Mouse (Mus musculus) frontal cortex, postnatal 25 days (tissue): ENCODE data around the gene Elobl.
"Not testable (repeated sequence)": the region's sequence is repeated elsewhere in the genome, so short reads cannot be mapped to it uniquely, and the experiment has no call there.

Source experiments
- DNase-seq, 2 experiments: peaks; one replicate each; pipeline ENCODE4 v3.0.0; 2022; ENCODE audit warnings: low spot score in 2 of 2

Gene Elobl

DNA sequence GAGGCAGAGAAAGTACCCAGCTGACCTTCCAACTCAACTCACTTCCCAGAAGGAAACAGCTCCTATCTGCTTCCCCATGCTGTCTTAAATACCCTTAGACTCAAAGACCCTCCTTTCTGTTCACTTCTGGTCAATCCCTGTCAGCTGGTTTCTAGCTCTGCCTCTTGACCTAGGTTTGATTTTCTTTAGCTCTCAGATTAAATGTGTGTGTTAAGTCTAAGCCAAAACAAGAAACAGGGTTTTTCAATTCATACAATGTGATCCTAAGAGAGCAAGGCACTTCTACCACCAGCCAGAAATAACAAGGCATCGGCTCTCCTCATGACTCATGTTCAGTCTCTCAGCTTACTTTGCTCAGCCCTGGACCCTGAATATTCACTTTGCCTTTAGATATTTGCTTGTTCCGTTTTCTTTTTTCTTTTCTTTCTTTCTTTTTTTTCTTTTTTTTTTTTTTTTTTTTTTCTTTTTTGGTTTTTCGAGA, at the start of gene Elobl:
Gene Elobl (minus strand): TSS at position 51 of the 481 bp plus-strand sequence.
- no peak for DNase-seq

DNA sequence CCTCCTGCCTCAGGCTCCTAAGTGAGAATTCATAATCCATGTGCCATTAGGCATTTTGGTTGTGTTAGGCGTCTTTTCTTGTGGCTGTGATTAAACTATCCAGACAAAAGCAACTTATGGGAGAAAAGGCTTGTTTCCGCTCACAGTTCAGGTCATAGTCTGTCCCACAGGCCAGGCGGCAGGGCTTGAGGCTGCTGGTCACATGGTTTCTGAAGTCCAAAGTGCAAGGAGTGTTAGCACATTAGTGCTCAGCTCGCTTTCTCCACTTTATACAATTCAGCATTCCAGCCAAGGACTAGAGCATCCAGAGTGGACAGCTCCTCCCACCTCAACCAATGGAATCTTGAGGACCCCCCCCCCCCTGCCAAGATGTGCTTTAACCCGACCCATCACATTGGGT, 45.5 kb upstream of the Elobl start:
- no peak for DNase-seq

DNA sequence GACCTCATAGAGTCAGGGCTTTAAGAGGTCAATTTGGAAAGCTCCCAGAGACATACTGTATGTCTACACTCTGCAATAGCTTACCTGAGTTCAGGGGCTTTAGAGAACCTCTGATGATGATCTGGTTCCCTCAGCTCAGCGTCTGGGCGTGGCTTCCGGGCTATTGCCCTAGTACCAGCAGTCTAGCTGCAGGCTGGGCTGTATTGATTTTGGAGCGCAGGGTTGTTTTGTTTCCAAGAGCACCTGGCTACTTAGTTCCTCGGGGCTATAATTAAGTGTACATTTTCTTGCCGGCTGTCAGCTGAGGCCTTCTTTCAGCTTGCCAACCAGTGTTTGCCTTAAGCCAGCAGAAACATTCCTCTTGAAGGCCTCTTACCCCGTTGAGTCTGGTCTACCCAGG, 42.8 kb upstream of the Elobl start:
- no peak for DNase-seq

DNA sequence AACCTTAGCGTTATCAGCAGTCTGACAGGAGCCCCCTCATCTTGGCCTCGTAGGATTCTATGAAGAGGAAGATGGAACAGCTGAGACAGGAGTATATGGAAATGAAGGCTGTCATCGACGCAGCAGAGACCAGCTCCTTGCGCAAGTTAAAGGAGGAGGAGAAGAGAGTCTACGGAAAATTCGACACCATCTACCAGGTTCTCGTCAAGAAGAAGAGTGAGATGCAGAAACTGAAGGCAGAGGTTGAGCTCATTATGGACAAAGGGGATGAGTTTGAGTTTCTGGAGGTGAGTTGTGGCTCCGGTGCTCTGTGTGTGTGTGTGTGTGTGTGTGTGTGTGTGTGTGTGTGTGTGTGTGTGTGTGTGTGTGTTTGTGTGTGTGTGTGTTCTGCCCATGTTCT, 42.3 kb upstream of the Elobl start:
- DNase-seq = no peak

DNA sequence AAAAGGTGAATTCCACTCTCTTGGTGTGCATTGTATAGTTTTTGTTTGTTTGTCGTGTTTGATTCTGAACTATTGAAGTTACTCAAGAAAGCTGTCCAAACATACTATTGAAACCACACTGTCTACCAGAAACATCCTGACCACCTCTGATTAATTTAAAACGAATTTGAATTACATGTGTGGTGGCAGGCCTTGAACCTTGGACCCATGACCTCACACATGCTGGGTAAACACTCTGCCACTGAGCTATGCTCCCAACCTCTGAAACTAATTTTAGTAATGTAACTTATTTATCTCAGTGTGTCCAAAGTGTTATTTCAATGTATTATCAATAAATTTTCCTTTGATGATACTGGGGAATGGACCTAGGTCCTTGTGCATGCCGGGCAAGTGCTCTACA, 40.9 kb upstream of the Elobl start:
- DNase-seq = no peak

DNA sequence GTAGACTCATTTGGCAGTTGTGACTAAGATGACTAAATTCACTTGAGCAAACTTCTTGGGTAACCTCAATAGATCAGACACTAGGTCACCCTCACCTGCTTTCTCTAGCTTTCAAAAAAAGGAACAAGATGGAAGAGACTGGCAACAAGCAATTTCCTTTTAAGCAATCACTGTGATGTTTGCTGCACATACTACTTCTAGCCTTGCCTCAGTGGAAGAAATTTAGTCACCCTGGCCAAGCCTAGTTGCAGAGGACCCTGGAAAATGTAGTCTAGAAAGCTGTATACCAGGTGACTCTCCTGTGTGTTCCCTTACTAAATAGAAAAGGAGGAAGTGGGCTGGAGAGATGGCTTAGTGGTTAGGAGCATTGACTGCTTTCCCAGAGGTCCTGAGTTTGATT, 39.7 kb upstream of the Elobl start:
- no peak for DNase-seq

DNA sequence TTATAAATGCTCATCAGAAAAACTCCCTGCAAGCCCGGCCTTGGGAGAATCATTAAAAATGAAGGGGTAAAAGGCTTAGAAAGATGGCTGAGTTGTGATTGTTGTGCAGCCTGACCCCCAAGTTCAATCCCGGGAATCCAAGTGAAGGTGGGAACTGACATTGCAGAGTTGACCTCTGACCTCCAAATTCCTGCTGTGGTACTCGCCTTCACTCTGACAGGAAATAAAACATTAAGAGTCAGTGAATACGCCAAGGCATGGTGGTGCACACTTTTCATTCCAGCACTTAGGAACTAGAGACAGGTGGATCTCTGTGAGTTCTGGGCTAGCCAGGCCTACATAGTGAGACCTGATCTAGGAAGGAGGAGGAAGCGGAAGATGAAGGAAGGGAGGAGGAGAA, 38.7 kb upstream of the Elobl start:
- DNase-seq = no peak

DNA sequence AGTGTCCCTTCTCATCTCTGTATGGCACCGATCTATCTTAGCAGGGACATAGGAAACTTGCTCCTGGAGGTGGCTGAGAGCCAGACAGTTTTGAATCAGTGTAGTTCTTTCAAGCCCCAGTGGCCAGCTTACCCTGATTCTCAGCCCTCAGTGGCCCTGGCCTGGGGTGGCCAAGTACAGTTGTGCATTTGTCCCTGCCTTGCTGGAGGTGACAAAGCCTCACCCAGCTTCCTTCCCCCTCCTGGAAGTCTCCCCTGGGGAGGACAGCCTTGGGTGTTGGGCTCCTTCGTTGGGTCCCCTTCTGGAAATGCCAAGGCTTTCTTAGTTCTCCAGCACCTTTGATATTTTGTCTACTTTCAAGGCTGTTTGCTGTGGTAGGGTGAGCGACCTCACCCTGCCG, 37.0 kb upstream of the Elobl start:
- no peak for DNase-seq

DNA sequence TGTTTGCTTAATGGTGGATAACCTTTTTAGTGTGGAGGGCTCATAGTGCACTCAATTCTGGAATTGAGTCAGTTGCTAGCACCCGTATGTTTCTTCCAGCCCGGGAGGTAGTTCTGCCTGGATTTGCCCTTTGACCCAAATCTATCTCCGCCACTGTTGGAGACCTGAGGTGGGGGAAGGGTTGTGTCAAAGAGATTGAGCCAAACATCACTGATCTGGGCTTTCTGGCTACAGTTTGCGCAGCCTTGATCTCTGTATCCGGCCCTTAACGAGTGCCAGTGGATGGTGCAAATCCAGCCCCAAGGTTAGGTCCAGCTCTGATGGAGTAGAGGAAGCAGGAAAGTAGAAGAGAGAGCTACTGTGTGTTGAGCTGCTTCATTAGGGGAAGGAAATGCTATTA, 36.3 kb upstream of the Elobl start:
- no peak for DNase-seq

DNA sequence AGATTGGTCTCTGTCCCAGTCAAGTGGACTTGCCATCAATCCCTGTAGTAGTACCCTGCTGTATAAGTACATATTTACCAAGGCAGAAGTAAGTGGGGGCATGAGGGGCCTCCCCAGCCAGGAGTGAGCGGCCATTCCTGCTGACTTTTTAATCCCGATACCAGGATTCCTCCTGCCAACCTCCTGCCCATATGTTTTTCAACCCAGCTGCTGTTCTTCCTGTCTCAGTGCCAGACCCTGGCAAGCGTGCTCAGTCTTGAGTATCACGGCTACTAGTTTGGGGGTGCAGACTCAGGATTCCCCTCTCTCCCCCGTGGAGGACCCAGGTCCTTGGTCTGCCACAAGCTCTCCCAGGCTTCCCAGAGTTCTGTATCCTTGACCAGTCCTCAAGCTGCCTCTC, 35.9 kb upstream of the Elobl start:
- no peak for DNase-seq

DNA sequence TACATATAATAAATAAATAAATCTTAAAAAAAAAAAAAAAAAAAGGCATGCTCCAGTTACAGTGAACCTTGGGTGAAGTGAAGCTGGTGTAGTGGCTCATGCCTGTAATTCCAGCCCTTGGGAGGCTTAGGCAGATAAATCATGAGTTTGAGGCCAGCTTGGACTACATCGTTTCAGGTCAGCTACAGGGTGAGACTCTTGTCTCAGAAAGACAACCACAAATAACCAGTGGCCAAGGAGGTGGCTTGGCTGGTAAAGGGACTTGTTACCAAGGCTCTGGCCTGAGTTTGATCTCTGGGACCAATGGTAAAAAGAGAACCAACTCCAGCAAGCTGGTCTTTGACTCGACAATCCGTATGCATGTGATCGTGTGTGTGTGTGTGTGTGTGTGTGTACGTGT, 35.3 kb upstream of the Elobl start:
- DNase-seq = no peak

DNA sequence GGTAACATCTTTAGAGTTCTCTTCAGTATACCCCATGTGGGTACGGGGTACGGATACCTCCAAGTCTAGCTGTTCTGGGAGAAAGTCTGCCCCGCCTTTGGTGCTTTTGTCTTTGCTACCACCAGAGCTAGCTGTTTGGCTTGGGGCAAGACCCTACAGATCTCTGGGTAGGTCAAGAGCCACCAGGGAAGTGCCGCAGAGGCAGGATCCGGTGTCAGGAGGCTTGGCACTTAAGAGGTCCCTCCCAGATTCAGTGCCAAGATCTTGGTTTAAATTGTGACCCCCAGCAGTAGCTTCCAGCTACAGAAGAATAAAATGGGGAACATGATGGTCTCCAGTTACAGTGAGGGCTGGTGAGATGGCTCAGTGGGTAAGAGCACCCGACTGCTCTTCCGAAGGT, 34.8 kb upstream of the Elobl start:
- DNase-seq = no peak

DNA sequence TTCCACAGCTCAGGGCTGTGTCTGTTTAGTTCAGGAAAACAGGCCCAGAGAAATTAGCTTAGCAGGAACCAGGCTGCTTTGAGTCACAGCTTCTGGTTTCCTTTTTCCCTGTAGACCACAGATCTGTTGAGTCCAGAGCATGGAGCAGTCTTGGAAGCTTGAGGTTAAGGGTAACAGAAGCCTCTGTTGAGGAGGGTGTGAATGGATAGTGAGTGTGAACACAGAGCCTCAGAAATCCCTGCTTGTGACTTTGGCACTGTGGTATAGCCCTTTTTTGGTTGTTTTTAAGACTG, 33.7 kb upstream of the Elobl start:
- DNase-seq = no peak

DNA sequence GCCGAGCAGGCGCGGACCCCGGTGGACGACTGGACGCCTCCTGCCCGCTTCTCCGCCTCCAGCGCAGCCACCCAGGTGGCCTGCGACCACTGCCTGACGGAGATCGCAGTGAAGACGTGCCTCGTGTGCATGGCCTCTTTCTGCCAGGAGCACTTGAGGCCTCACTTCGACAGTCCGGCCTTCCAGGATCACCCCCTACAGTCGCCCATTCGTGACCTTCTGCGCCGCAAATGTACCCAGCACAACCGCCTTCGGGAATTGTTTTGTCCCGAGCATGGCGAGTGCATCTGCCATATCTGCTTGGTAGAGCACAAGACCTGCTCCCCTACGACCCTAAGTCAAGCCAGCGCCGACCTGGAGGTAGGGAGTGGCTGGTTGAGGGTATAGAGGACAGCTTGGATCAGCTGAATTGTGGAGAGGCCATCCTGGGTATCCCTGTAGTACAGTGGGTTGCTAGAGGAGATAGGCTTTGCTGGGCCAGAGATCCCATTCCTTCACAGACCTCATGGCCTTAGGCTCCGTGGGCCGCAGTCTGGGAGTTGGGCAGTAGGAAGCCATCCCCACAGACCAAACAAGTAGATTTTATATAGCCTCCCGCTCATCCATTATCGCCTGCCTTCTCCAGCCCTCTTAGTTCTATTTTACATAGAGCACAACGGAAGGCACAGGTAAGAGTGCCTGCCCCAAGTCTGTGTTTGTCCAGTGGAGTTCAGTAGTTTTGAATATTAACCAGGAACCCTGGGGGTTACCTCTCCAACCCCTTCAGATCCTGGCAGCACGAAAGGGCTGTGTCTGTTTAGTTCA, 33.2 kb upstream of the Elobl start:
- DNase-seq = no peak

DNA sequence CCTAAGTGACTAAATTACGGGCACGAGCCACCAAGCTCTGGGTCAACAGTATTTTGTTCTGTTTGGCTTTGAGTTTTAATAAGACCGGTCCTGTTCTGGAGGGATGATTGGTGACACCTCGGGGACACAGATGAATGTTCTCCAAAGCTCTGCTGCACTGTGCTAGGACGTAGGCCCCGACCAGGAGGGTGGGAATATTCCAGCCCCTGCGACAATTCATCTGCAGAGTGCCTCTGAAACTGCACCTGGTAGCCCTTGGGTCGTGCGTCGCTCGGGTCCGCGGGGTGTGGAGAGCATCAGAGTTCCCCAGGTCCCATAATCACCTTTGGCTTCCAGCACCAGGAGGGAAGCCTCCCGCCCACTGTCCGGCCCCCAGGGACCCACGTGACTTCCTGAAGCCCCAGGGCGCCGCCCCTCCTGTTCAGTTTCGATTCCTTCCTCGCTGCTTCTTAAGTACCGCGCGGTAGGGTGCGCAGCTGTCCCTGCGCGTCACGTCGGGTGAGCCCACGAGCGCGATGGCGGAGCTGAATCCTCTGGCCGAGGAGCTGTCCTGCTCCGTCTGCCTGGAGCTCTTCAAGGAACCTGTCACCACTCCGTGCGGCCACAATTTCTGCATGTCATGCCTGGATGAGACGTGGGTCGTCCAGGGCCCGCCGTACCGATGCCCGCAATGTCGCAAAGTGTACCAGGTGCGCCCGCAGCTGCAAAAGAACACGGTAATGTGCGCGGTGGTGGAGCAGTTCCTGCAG, 32.4 kb upstream of the Elobl start, which contains the start of gene Trim25:
Gene Trim25 (plus strand): TSS at position 403 of the 749 bp plus-strand sequence.
- DNase-seq = peak in 1 of 2 experiments; percentile 25

DNA sequence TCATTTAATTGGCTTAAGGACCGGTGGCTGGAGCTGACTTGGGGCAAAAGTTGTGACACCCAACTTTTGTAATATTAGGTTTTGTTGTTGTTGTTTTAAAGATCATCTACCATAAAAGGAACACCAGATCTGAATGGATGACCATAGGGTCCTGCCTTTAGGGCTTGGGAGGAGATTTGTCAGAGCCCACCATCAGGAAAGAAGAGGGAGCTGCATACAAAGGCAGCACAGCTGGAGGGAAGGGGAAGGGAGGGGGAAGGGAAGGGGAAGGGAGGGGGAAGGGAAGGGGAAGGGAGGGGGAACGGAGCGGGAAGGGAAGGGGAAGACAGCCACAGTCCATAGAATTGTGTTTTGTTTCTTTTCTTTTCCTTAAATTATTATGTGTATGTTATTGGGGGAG, 31.7 kb upstream of the Elobl start:
- no peak for DNase-seq

DNA sequence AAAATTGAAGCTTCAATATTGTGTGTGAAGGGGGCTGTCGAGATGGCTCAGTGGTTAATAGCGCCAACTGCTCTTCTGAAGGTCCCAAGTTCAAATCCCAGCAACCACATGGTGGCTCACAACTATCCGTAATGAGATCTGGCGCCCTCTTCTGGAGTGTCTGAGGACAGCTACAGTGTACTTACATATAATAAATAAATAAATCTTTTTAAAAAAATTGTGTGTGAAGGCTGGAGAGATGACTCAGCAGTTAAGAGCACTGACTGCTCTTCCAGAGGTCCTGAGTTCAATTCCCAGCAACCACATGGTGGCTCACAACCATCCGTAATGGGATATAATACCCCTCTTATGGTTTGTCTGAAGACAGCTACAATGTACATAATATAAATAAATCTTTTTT, 30.6 kb upstream of the Elobl start:
- not testable (repeated sequence) for DNase-seq

DNA sequence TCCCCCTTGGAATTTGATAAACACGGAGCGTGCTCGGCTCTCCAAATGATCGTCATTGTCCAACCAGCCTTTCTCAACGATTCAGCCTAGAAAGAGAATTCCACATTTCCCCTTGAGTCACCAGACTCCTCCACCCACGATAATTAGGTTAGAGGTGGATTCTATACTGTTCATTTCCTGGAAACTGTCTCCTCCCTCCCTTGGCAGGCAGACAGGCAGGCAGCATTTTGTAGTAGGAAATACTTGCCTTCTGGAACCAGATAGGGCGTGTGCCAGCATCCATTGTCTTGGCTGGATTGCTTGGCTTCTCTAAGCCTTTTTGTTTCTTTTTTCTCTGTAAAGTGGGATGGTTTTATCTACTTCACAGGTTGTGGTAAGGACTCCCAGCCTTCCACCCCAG, 29.7 kb upstream of the Elobl start:
- DNase-seq = no peak

DNA sequence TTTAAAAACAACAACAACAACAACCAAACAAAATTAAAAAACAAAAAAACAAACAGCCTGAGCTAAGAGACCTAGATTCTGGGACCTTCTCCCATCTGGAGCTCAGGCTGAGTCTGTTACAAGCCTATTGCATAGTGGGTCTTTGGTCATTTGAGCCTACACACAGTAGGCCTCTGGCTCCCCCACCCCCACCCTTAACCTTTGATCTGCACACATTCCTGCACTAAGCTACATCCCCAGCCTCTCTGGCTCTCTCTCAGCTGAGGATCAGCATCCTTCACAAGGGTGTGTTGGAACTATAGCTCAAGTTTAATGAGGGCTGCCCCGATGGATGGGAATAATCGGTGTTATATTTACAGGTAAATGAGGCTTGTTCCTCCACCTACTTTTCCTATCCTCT, 28.9 kb upstream of the Elobl start:
- no peak for DNase-seq

DNA sequence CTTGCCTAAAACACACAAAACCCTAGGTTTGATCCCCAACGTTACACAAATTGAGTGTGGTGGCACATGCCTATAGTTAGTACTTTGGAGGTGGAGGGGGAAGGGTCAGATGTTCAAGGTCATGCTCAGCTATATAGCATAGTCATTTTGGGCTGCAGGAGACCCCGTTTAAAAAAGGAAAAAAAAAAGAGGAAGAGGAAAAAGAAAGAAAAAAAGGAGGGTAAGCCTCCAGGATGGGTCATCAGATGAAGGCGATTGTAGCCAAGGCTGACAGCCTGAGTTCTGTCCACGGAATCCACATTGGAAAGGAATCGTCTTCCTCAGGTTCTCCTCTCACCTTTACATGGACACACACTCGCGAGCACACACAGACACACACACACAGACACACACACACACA, 27.8 kb upstream of the Elobl start:
- DNase-seq = no peak

DNA sequence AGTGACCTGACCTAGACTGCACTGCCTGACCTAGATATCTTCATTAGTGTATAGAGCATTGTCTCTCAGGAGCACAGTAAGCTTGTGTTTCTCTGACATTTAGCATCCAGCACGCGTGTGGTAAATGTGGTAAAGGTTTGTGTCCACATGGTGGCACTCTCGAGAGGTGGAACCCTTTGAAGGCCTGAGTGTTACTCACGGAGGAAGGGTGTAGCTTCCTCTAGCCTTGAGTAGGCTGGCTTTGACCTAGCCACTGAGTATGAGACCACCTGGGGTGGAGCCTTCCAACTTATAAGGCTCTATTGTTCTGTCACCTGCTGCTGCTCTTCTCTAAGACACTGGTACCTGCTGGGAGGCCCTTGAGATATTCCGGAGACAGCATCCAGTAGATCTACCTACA, 26.9 kb upstream of the Elobl start:
- DNase-seq = peak in 1 of 2 experiments; percentile 49

DNA sequence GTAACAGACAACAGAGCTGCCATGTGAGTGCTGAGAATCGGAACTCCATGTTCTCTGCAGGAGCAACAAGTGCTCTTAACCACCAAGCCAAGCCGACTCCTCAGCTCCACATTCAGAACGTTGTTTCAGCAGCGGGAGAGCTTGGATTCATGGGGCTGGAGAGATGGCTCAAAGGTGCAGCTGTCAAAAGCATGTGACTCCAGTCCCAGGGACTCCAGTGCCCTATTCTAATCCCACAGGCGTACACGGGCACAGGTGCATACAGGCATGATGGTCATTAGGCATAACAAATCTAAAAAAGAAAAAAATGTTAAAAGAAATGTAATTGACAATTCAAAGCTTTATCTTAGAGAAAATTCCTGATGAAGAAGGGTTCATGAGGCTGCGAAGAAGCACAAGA, 26.5 kb upstream of the Elobl start:
- DNase-seq = no peak

DNA sequence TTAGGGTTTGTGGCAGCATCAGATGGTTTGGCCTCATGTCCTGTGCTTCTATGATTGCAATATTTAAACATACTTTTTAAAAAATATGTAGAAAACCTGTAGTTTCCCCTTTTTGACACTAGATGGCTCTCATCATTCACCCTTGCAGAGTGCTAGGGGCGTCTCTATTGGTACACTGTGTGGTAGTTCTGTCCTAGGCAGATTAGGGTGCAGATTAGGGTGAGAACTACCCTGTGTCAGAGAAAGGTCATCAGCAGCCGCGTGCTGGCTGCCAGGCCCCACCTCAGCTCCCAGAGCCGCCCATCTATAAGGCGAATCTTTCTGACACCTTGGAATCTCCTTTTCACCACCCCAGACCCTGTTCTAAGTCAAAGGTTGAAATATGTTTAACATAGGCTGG, 22.8 kb upstream of the Elobl start:
- DNase-seq = no peak
